Mouse (Mus musculus) liver, postnatal 0 days (tissue): ENCODE data around the gene Tbc1d1.

Source experiments
- CTCF ChIP-seq: sonication (generic); IDR thresholded peaks from 2 replicates; pipeline ENCODE4 v1.5.1; 2016; ENCODE audit warnings: antibody characterized with exemption, low read depth
- EP300 ChIP-seq: IDR thresholded peaks from 2 replicates; pipeline ENCODE4 v1.6.1; 2016; ENCODE audit warnings: antibody characterized with exemption, low read depth, mild to moderate bottlenecking

DNA sequence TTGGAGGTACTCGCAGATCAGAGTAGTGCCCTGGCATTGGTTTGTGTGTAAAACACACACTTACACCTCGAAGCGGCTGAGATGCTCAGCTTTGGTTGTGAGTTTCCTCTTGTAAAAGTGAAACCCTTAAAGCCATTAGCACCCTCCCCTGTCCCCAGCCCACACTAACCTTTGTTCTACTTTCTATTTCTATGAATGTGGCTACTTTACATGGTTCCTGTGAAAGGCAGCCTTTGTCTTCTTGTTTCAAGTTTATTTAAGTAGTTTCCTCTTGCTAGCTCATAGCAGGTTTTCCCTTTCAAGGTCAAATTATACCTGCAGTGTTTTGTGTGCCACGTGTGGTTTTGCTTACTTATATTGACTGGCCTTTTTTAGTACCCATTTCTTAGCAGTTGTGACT, 141.0 kb downstream of the Tbc1d1 start:
- no peak for TF ChIP-seq EP300
- no peak for TF ChIP-seq CTCF
